Mouse (Mus musculus) thymus, adult 2 months (tissue): ENCODE data around the gene Nuak2. TPM values are rescaled to one million over a fixed set of nuclear protein-coding genes. Genes with fewer than 3 reads are reported as not detected.

Source experiments
- DNase-seq: peaks from one replicate; pipeline ENCODE4 v3.0.0; 2021
- H3K27ac ChIP-seq: fragments of 200-500 bp; 2 replicates; pipeline ENCODE4 v1.5.1; 2012; ENCODE audit warnings: low read length, control low read depth; ENCODE audit not compliant: control insufficient read depth, insufficient read depth
- H3K27me3 ChIP-seq: fragments of 200-500 bp; 2 replicates; pipeline ENCODE4 v1.6.1; 2012; ENCODE audit warnings: mild to moderate bottlenecking, low read length, moderate library complexity, mixed read lengths; ENCODE audit not compliant: control insufficient read depth, insufficient read depth
- H3K36me3 ChIP-seq: fragments of 200-500 bp; 2 replicates; pipeline ENCODE4 v1.6.1; 2012; ENCODE audit warnings: mild to moderate bottlenecking, low read length, moderate library complexity; ENCODE audit not compliant: control insufficient read depth, insufficient read depth
- H3K4me1 ChIP-seq: fragments of 200-500 bp; replicated peaks from 2 replicates; pipeline ENCODE4 v1.6.1; 2012; ENCODE audit warnings: low read length; ENCODE audit not compliant: control insufficient read depth, insufficient read depth
- H3K4me3 ChIP-seq: fragments of 200-500 bp; 2 replicates; pipeline ENCODE4 v1.5.1; 2012; ENCODE audit warnings: mild to moderate bottlenecking, low read length, control low read depth, moderate library complexity; ENCODE audit not compliant: control insufficient read depth, insufficient read depth
- CTCF ChIP-seq: fragments of 200-500 bp; IDR thresholded peaks from 2 replicates; pipeline ENCODE4 v1.5.1; 2012; ENCODE audit warnings: mild to moderate bottlenecking, control low read depth, low read length, moderate library complexity, borderline replicate concordance; ENCODE audit not compliant: control insufficient read depth, poor library complexity, insufficient read depth; ENCODE audit errors: extremely low read depth
- POLR2A ChIP-seq: fragments of 200-500 bp; IDR thresholded peaks from 2 replicates; pipeline ENCODE4 v1.6.1; 2012; ENCODE audit warnings: mild to moderate bottlenecking, low read length, control low read depth, moderate library complexity; ENCODE audit not compliant: control insufficient read depth, poor library complexity, insufficient read depth; ENCODE audit errors: extremely low read depth
- WGBS: fragments of 180-500 bp; shearing (Covaris S2); methylation state at CpG from one replicate; pipeline ENCODE4 v1.1.7; 2018; 5-methylcytosine and 5-hydroxymethylcytosine counted together
- polyA plus RNA-seq: library from polyadenylated mRNA; depleted of rRNA; stranded (reverse); fragments of >200 nt; gene quantifications from 2 replicates; pipeline ENCODE4 v1.2.3, GENCODE M21; 2012

The Nuak2 gene
- polyA plus RNA-seq, 1 experiment = 5.6 TPM

- H3K4me3 ChIP-seq = no peak overlapping the region
- no peaks in the 10 kb centered on the region for H3K36me3 ChIP-seq
- DNase-seq = no peak
- no peak overlapping the region for H3K27ac ChIP-seq
- TF ChIP-seq POLR2A = no peak
- TF ChIP-seq CTCF = no peak
- no peaks in the 10 kb centered on the region for H3K27me3 ChIP-seq
- 94% methylated on average over 13 of the region's 13 CpGs for WGBS
- H3K4me1 ChIP-seq = no peaks in the 10 kb centered on the region; the same call in 1 of the 2 replicates
Observed at GRCm38 (mm10) chr1:132322711-132323542, 7.0 kb downstream of the Nuak2 start.

DNA sequence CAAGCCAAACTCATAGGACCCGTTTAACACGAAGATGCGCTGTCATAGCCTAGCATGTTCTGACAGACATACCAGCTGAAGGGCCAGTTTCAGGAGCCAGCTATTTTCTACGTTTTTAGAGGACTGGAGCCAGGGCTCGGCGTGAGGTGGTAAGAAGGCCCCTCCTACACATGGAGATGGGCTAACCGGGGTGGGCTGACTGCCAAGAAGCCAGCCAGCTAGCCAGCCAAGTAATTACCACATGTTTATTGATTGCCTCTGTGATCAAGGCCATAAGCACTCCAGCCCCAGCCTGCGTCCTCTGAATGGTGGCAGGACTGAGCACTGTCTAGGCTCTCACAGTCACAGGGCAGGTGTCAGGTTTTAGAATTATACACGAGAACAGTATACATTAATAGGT is 10.9 kb downstream of the Nuak2 start:
- Histone ChIP-seq H3K36me3 (no peaks in the 10 kb centered on the region), H3K27me3 (no peaks in the 10 kb centered on the region), H3K4me1 (no peaks in the 10 kb centered on the region; the same call in 1 of the 2 replicates), H3K4me3 (no peak overlapping the region), H3K27ac (no peak overlapping the region)
- WGBS = 94% methylated on average over 9 of the region's 9 CpGs
- DNase-seq = no peak
- TF ChIP-seq POLR2A (no peak), CTCF (no peak)

DNA sequence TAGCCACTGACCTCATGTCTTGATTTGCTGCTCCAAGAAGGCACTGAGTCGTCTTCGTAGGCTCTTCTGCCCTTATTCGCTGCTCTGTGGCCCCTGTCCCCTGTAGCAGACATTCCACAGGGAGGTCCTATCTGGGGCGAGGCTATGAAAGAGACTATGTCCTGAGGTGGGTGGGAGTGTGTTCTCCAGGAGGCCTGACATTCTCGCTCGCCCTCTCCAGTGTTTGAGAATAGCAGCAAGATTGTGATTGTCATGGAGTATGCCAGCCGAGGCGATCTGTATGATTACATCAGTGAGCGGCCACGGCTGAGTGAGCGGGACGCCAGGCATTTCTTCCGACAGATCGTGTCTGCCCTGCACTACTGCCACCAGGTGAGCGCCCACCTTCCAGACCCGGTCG is 11.6 kb downstream of the Nuak2 start:
- no peak for DNase-seq
- H3K4me1 ChIP-seq = no peaks in the 10 kb centered on the region; the same call in 1 of the 2 replicates
- no peaks in the 10 kb centered on the region for H3K27me3 ChIP-seq
- H3K36me3 ChIP-seq = no peaks in the 10 kb centered on the region
- TF ChIP-seq CTCF (no peak), POLR2A (no peak)
- H3K27ac ChIP-seq = no peak overlapping the region
- no peak overlapping the region for H3K4me3 ChIP-seq
- 92% methylated on average over 17 of the region's 17 CpGs for WGBS

DNA sequence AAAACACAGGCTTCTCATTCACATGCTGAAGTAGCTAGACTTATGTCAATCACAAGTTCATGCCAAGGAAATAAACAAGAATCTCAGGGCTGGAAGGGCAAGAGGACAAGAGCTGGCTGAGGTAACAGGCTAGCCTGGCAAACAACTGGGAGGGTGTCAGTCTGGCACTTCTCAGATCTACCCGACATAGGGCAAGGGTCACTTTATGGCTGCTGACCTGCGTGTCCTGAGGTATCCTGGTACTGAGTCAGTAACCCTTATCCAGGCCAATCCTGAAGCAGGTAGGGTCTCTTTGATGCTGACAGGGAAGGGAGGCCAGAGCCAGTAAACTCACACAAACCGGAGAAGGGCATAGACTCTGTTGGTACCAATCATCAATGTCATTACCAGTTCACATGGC is 12.6 kb downstream of the Nuak2 start:
- Histone ChIP-seq H3K36me3 (no peaks in the 10 kb centered on the region), H3K4me3 (no peak overlapping the region), H3K4me1 (no peaks in the 10 kb centered on the region; the same call in 1 of the 2 replicates), H3K27me3 (no peaks in the 10 kb centered on the region), H3K27ac (no peak overlapping the region)
- no peak for TF ChIP-seq CTCF
- TF ChIP-seq POLR2A = no peak
- WGBS = 98% methylated on average over 3 of the region's 3 CpGs
- DNase-seq = no peak

- TF ChIP-seq POLR2A = no peak
- TF ChIP-seq CTCF = no peak
- 97% methylated on average over 7 of the region's 7 CpGs for WGBS
- H3K4me3 ChIP-seq = no peak overlapping the region
Observed at GRCm38 (mm10) chr1:132329656-132330055, 13.7 kb downstream of the Nuak2 start.

DNA sequence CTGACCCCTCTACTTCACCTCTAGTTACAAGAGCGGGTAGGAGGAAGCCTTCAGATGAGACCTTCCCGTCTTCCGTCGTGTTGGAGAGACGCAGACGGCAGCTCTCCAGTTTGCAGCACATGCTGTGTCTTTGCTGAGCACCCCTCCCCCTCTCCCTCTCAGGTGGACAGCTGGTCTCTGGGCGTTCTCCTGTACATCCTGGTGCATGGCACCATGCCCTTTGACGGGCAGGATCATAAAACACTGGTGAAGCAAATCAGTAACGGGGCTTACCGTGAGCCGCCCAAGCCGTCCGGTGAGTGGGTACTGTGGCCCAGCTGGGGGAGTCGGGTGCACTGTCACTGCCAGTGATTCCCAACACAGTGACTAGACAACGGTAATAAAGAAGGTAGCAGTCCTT is 14.5 kb downstream of the Nuak2 start:
- Histone ChIP-seq H3K36me3 (no peaks in the 10 kb centered on the region), H3K4me3 (no peak overlapping the region), H3K27me3 (no peaks in the 10 kb centered on the region), H3K4me1 (no peaks in the 10 kb centered on the region; the same call in 1 of the 2 replicates), H3K27ac (no peak overlapping the region)
- no peak for DNase-seq
- no peak for TF ChIP-seq POLR2A
- no peak for TF ChIP-seq CTCF
- WGBS = 95% methylated on average over 15 of the region's 15 CpGs

More at GRCm38 (mm10) chr1:132329656-132330055, 13.7 kb downstream of the Nuak2 start:
- no peaks in the 10 kb centered on the region; the same call in 1 of the 2 replicates for H3K4me1 ChIP-seq
- H3K27me3 ChIP-seq = no peaks in the 10 kb centered on the region
- DNase-seq = no peak
- no peaks in the 10 kb centered on the region for H3K36me3 ChIP-seq
- no peak overlapping the region for H3K27ac ChIP-seq
